Mouse (Mus musculus): ENCODE data around the gene Gbe1.

Gene Gbe1

GRCm38 (mm10) chr16:70585964-70586363 is 272.2 kb downstream of the Gbe1 start:
- no peak for DNase-seq

GRCm38 (mm10) chr16:70602326-70602725 is 288.6 kb downstream of the Gbe1 start:
- no peak for DNase-seq

- no peak for DNase-seq
Measured at GRCm38 (mm10) chr16:70608358-70608757, 294.6 kb downstream of the Gbe1 start.

GRCm38 (mm10) chr16:70617691-70618090 is 303.9 kb downstream of the Gbe1 start:
- DNase-seq: no peak

GRCm38 (mm10) chr16:70618168-70618567 is 304.4 kb downstream of the Gbe1 start:
- no peak for DNase-seq
